In the genomic region with DNA sequence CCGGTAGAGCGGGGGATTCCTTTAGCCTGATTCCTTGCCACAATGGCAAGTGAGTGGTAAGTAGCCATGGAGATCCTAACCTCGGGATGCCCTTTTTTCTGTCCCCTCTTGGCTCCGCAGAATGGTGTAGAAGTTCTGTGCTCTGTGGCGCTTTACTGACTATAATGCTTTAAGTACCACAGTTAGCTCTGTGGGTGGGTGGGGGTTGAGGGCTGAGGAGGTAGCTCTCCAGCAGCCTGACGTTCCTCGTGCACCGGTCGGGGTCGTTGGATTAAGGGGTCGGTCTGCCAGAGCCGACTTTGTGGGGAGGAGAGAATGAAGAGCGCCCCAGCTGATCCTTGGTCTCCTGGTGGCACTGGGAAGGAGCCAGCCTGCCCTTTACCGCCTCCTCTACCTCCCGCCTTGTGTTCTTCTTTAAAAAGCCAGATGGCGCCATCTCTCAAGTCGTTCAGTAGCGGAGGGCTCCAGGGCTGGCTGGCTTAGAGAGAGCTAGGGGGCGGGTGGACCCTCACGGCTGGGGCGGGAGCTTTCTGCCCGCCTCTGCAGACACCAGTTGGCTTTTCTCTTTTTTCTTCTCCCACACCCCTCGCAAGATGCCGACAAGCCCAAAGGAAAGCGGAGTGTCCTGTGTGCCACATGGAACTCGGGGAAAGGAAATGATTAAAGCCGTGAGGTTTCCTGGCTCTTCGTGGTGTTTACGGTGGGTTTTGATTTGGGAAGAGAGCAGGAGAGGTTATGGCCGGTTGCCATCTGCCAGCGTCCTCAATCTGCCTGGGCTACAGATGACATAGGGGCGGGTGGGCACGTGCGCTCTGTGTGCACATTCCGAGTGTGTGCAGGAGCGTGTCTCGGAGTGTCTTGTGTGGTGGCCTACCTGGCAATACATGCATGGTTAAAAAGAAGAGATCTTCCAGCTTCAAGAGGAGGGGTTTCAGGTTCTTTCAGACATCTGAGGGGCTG, we compare ENCODE assay signal across 8 mouse cellular contexts. TPM values are rescaled to one million over a fixed set of nuclear protein-coding genes. Genes with fewer than 3 reads are reported as not detected.
DNase-seq lines count a peak whose midpoint lies in the region; ATAC-seq lines count a peak whose summit lies in the region.

No protein-coding gene starts in this region.

- H3K9me3 ChIP-seq in embryonic facial prominence, embryonic 14.5 days (ENCODE audit: control insufficient read depth, low read length): no peaks in the 10 kb centered on the region
- no peaks in the 10 kb centered on the region for H3K9me3 ChIP-seq in hindbrain, embryonic 11.5 days (ENCODE audit: control insufficient read depth, low read length)
- H3K9me3 ChIP-seq in neural tube, embryonic 11.5 days (ENCODE audit: control insufficient read depth, low read length): no peaks in the 10 kb centered on the region

- peaks cover 68% of the 10 kb centered on the region for H3K27me3 ChIP-seq in embryonic facial prominence, embryonic 14.5 days (replicated peaks; ENCODE audit: control insufficient read depth, insufficient read depth, low read length)
- peaks cover 52% of the 10 kb centered on the region for H3K27me3 ChIP-seq in hindbrain, embryonic 11.5 days (ENCODE audit: control insufficient read depth, insufficient read depth, low read length)
- peaks cover 56% of the 10 kb centered on the region for H3K27me3 ChIP-seq in neural tube, embryonic 11.5 days (ENCODE audit: control insufficient read depth, insufficient read depth, low read length)

- peak overlapping the region; percentile 37 for H3K4me3 ChIP-seq in embryonic facial prominence, embryonic 14.5 days (ENCODE audit: low read depth, low read length)
- peak overlapping the region; percentile 35 for H3K4me3 ChIP-seq in hindbrain, embryonic 11.5 days (ENCODE audit: low read depth, low read length)
- peak overlapping the region; percentile 37 for H3K4me3 ChIP-seq in neural tube, embryonic 11.5 days (ENCODE audit: low read depth, low read length)

- H3K27ac ChIP-seq in embryonic facial prominence, embryonic 14.5 days (replicated peaks; ENCODE audit: low read depth, low read length): no peak overlapping the region
- no peak overlapping the region for H3K27ac ChIP-seq in hindbrain, embryonic 11.5 days (ENCODE audit: low read depth, low read length)
- no peak overlapping the region for H3K27ac ChIP-seq in neural tube, embryonic 11.5 days (ENCODE audit: low read depth, low read length)

- H3K36me3 ChIP-seq in embryonic facial prominence, embryonic 14.5 days (ENCODE audit: control insufficient read depth, insufficient read depth, low read length): no peaks in the 10 kb centered on the region
- H3K36me3 ChIP-seq in hindbrain, embryonic 11.5 days (ENCODE audit: control insufficient read depth, insufficient read depth, low read length): no peaks in the 10 kb centered on the region
- H3K36me3 ChIP-seq in neural tube, embryonic 11.5 days (ENCODE audit: control insufficient read depth, insufficient read depth, low read length): no peaks in the 10 kb centered on the region

- peak overlapping the region; percentile 50 for H3K9ac ChIP-seq in embryonic facial prominence, embryonic 14.5 days (ENCODE audit: low read depth, low read length)
- peak overlapping the region; percentile 31; the same call in 1 of the 2 replicates for H3K9ac ChIP-seq in hindbrain, embryonic 11.5 days (ENCODE audit: low read depth, low read length)
- peak overlapping the region; percentile 35; the same call in 1 of the 2 replicates for H3K9ac ChIP-seq in neural tube, embryonic 11.5 days (ENCODE audit: low read length)

- DNase-seq in thymus, postnatal 0 days (ENCODE audit: low spot score): peak; percentile 3
- DNase-seq in thymus, postnatal 36 days: no peak
- DNase-seq in embryonic facial prominence, embryonic 14.5 days (ENCODE audit: low spot score): peak; percentile 91
- DNase-seq in hindbrain, embryonic 11.5 days (ENCODE audit: low spot score): peak; percentile 81
- DNase-seq in liver: peak; percentile 42
- peak; percentile 79 for DNase-seq in neural tube, embryonic 11.5 days (ENCODE audit: low spot score)
- DNase-seq in layer of hippocampus, adult 9-11 months: no peak
- no peak for DNase-seq in gastrocnemius, postnatal 10 days

- WGBS in embryonic facial prominence, embryonic 14.5 days: 2% methylated on average over 31 of the region's 37 CpGs
- under 1% methylated on average over 37 of the region's 37 CpGs for whole genome bisulfite sequencing in hindbrain, embryonic 11.5 days
- 1% methylated on average over 37 of the region's 37 CpGs for WGBS in neural tube, embryonic 11.5 days

- peaks cover 9% of the 10 kb centered on the region; the same call in 1 of the 2 replicates for H3K4me1 ChIP-seq in embryonic facial prominence, embryonic 14.5 days (ENCODE audit: control insufficient read depth, insufficient read depth, low read length)
- no peaks in the 10 kb centered on the region for H3K4me1 ChIP-seq in hindbrain, embryonic 11.5 days (replicated peaks; ENCODE audit: control insufficient read depth, insufficient read depth, low read length)
- H3K4me1 ChIP-seq in neural tube, embryonic 11.5 days (ENCODE audit: control insufficient read depth, insufficient read depth, low read length): no peaks in the 10 kb centered on the region

- peak overlapping the region; percentile 70 for H3K4me2 ChIP-seq in embryonic facial prominence, embryonic 14.5 days (ENCODE audit: low read depth, low read length)
- H3K4me2 ChIP-seq in hindbrain, embryonic 11.5 days (replicated peaks; ENCODE audit: low read depth, low read length): peak overlapping the region; percentile 74
- peak overlapping the region; percentile 75 for H3K4me2 ChIP-seq in neural tube, embryonic 11.5 days (ENCODE audit: low read depth)

- peak; percentile 94 for ATAC-seq in embryonic facial prominence, embryonic 14.5 days (ENCODE audit: low read depth)
- peak; percentile 93 for ATAC-seq in hindbrain, embryonic 11.5 days (ENCODE audit: low FRiP score)
- peak; percentile 93 for ATAC-seq in neural tube, embryonic 11.5 days (ENCODE audit: insufficient read depth, low FRiP score, low TSS enrichment)

RNA-seq across cellular contexts. Expression of a gene that starts 32.8 kb away (rescaled TPM):
- 0.12 and 0.26 TPM in 2 replicates for polyA plus RNA-seq in thymus, postnatal 0 days (2015; fragmentation: Nextera tagmentation; extraction: Ambion mirVana)
- 2.9 and 3.6 TPM in 2 replicates for polyA plus RNA-seq in embryonic facial prominence, embryonic 14.5 days (2014; fragmentation: Nextera tagmentation; extraction: Ambion mirVana)
- 0.10 TPM in 1 of 2 replicates, not detected in the other for polyA plus RNA-seq in hindbrain, embryonic 11.5 days (2014; fragmentation: Nextera tagmentation; extraction: Ambion mirVana)
- 0.20 TPM in 1 of 2 replicates, not detected in the other for polyA plus RNA-seq in neural tube, embryonic 11.5 days (2014; fragmentation: Nextera tagmentation; extraction: Ambion mirVana)
- total RNA-seq in gastrocnemius, postnatal 10 days (2021): under 1 TPM; 0.36 to 0.52 TPM

Comparison
In these comparisons a context has a peak if more than half of its experiments do, and no peak if none do; other contexts are left out.
1. DNase-seq: peak in thymus, postnatal 0 days (single experiment), embryonic facial prominence, embryonic 14.5 days (single experiment), hindbrain, embryonic 11.5 days (single experiment), liver (single experiment) and neural tube, embryonic 11.5 days (single experiment); none in thymus, postnatal 36 days (0 of 2), layer of hippocampus, adult 9-11 months (single experiment) and gastrocnemius, postnatal 10 days (single experiment).
2. Peak in every context shown above with its lines, with median percentiles within 50 percentile points of each other: ATAC-seq, H3K4me2 ChIP-seq, H3K4me3 ChIP-seq and H3K9ac ChIP-seq.